Mouse (Mus musculus) ES-Bruce4 (cell line): ENCODE measurements around the gene Trhr2. TPM values are rescaled to one million over a fixed set of nuclear protein-coding genes. Genes with fewer than 3 reads are reported as not detected.

Experiments
- H3K27ac ChIP-seq: 2 replicates; pipeline ENCODE4 v1.5.1; 2012; ENCODE audit warnings: low read length, inconsistent platforms; ENCODE audit not compliant: insufficient read depth
- H3K27me3 ChIP-seq: 2 replicates; pipeline ENCODE4 v1.6.1; 2012; ENCODE audit warnings: mild to moderate bottlenecking, low read length, inconsistent platforms; ENCODE audit not compliant: control insufficient read depth, poor library complexity, insufficient read depth, severe bottlenecking
- H3K36me3 ChIP-seq: 2 replicates; pipeline ENCODE4 v1.6.1; 2012; ENCODE audit warnings: inconsistent platforms, mild to moderate bottlenecking, low read length, moderate library complexity; ENCODE audit not compliant: control insufficient read depth, poor library complexity, insufficient read depth, severe bottlenecking
- H3K4me1 ChIP-seq: one replicate; pipeline ENCODE4 v1.8.1; 2011; ENCODE audit warnings: low read length; ENCODE audit not compliant: control insufficient read depth, insufficient read depth
- H3K4me3 ChIP-seq: 2 replicates; pipeline ENCODE4 v1.5.1; 2011; ENCODE audit warnings: low read depth, mild to moderate bottlenecking, low read length
- H3K9ac ChIP-seq: 2 replicates; pipeline ENCODE4 v1.6.1; 2012; ENCODE audit warnings: low read depth, mild to moderate bottlenecking, inconsistent platforms; ENCODE audit not compliant: poor library complexity, severe bottlenecking
- H3K9me3 ChIP-seq: replicated peaks from 2 replicates; pipeline ENCODE4 v1.6.1; 2012; ENCODE audit warnings: mild to moderate bottlenecking, low read length, inconsistent platforms; ENCODE audit not compliant: control insufficient read depth, poor library complexity, insufficient read depth, severe bottlenecking
- CTCF ChIP-seq: IDR thresholded peaks from one replicate; pipeline ENCODE4 v1.8.1; 2011; ENCODE audit warnings: low read depth, low read length
- EP300 ChIP-seq: IDR thresholded peaks from 2 replicates; pipeline ENCODE4 v1.6.1; 2011; ENCODE audit warnings: low read depth, low read length; ENCODE audit not compliant: insufficient read depth
- POLR2A ChIP-seq: IDR thresholded peaks from one replicate; pipeline ENCODE4 v1.8.1; 2011; ENCODE audit warnings: low read length; ENCODE audit not compliant: insufficient read depth
- polyA plus RNA-seq: library from polyadenylated mRNA; stranded (reverse); fragments of >200 nt; gene quantifications from 2 replicates; pipeline ENCODE4 v1.2.4, GENCODE M21; 2011; ENCODE audit warnings: low read depth; ENCODE audit not compliant: missing spikeins, insufficient read depth, insufficient read length

The Trhr2 gene
- polyA plus RNA-seq, 1 experiment, result not detected

- peaks cover 9% of the 10 kb centered on the region for H3K4me1 ChIP-seq
- TF ChIP-seq CTCF, result no peak
- no peak for TF ChIP-seq EP300
- TF ChIP-seq POLR2A, result no peak
- no peak overlapping the region for H3K4me3 ChIP-seq
- no peak overlapping the region for H3K27ac ChIP-seq
- no peak overlapping the region for H3K9ac ChIP-seq
- H3K27me3 ChIP-seq, result no peaks in the 10 kb centered on the region
- no peaks in the 10 kb centered on the region for H3K9me3 ChIP-seq
- H3K36me3 ChIP-seq, result no peaks in the 10 kb centered on the region
These were observed 12.6 kb downstream of the Trhr2 start for GRCm38 (mm10) chr8:122347811-122348552.

- Histone ChIP-seq H3K4me3 (no peak overlapping the region), H3K9ac (peak overlapping the region; percentile 13; the same call in 1 of the 2 replicates), H3K4me1 (peaks cover 5% of the 10 kb centered on the region), H3K27ac (no peak overlapping the region), H3K9me3 (no peaks in the 10 kb centered on the region), H3K36me3 (no peaks in the 10 kb centered on the region), H3K27me3 (no peaks in the 10 kb centered on the region)
- TF ChIP-seq POLR2A (no peak), EP300 (no peak), CTCF (no peak)
These were observed 15.1 kb downstream of the Trhr2 start for GRCm38 (mm10) chr8:122345181-122346095.

GRCm38 (mm10) chr8:122344219-122344618 is 16.3 kb downstream of the Trhr2 start:
- Histone ChIP-seq H3K4me3 (peak overlapping the region; percentile 32; the same call in 1 of the 2 replicates), H3K9ac (peak overlapping the region; percentile 38), H3K36me3 (no peaks in the 10 kb centered on the region), H3K27me3 (no peaks in the 10 kb centered on the region), H3K27ac (peak overlapping the region; percentile 73), H3K4me1 (peaks cover 4% of the 10 kb centered on the region), H3K9me3 (no peaks in the 10 kb centered on the region)
- TF ChIP-seq POLR2A (no peak), CTCF (no peak), EP300 (peak; percentile 72; the same call in 1 of the 2 replicates)

GRCm38 (mm10) chr8:122343758-122344157 is 16.8 kb downstream of the Trhr2 start:
- TF ChIP-seq CTCF (no peak), POLR2A (no peak), EP300 (no peak)
- no peaks in the 10 kb centered on the region for H3K27me3 ChIP-seq
- H3K4me3 ChIP-seq, result peak overlapping the region; percentile 37
- H3K4me1 ChIP-seq, result peaks cover 4% of the 10 kb centered on the region
- no peaks in the 10 kb centered on the region for H3K9me3 ChIP-seq
- H3K36me3 ChIP-seq, result no peaks in the 10 kb centered on the region
- peak overlapping the region; percentile 38 for H3K9ac ChIP-seq
- peak overlapping the region; percentile 49 for H3K27ac ChIP-seq

- no peaks in the 10 kb centered on the region for H3K36me3 ChIP-seq
- H3K9me3 ChIP-seq, result no peaks in the 10 kb centered on the region
- H3K4me1 ChIP-seq, result peaks cover 4% of the 10 kb centered on the region
- H3K27ac ChIP-seq, result peak overlapping the region; percentile 9; the same call in 1 of the 2 replicates
- TF ChIP-seq EP300 (no peak), CTCF (no peak), POLR2A (no peak)
- H3K9ac ChIP-seq, result peak overlapping the region; percentile 38
- H3K4me3 ChIP-seq, result peak overlapping the region; percentile 37
- H3K27me3 ChIP-seq, result no peaks in the 10 kb centered on the region
These were observed 17.2 kb downstream of the Trhr2 start for GRCm38 (mm10) chr8:122343341-122343740.

- Histone ChIP-seq H3K9me3 (no peaks in the 10 kb centered on the region), H3K9ac (no peak overlapping the region), H3K4me1 (peaks cover 4% of the 10 kb centered on the region), H3K27me3 (no peaks in the 10 kb centered on the region), H3K27ac (no peak overlapping the region), H3K4me3 (no peak overlapping the region), H3K36me3 (no peaks in the 10 kb centered on the region)
- TF ChIP-seq EP300 (no peak), POLR2A (no peak), CTCF (no peak)
These were observed 17.7 kb downstream of the Trhr2 start for GRCm38 (mm10) chr8:122342806-122343209.
